Mouse (Mus musculus): ENCODE data around the gene Tmem91. TPM values are rescaled to one million over a fixed set of nuclear protein-coding genes. Genes with fewer than 3 reads are reported as not detected.

The Tmem91 gene
- polyA plus RNA-seq, 1 experiment, result 2.9 TPM

DNA sequence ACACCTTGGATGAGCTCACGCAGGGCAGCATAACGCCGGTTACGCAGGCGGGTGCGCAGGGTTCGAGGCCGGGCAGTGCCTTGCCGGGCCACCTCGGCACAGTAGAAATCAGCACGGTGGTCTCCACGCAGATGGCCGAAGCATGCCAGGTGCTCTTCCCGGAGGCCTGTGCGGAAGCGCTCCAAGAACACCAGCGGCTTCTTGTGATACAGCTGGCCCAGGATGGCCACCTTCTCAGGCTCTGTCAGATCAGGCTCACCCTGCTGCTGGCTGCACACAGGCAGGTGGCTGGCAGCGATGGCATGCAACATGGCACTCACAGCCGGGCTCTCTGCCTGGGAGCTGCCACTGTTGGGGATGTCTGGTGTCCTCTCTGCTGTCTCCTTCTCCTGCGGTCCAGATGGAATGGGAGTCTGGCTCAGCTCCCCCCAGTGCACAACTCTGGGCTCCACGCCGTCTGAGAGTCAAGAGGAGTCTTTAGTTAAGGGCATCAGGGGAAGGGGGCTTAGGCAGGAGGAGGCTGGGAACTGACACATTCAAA is 40.8 kb upstream of the Tmem91 start:
- DNase-seq, result no peak
- no peaks in the 10 kb centered on the region for H3K27me3 ChIP-seq (ENCODE audit: control insufficient read depth, insufficient read depth, low read length)
- H3K4me3 ChIP-seq (ENCODE audit: control insufficient read depth, insufficient read depth, low read length), result no peak overlapping the region
- TF ChIP-seq CTCF (IDR thresholded peaks at IDR 0.05; ENCODE audit: borderline replicate concordance, control insufficient read depth, extremely low read depth, insufficient read depth, low read length, poor library complexity) (no peak), POLR2A (IDR thresholded peaks at IDR 0.05; ENCODE audit: control insufficient read depth, extremely low read depth, insufficient read depth, low read length, poor library complexity) (no peak)
- peaks cover 14% of the 10 kb centered on the region for H3K4me1 ChIP-seq (replicated peaks; ENCODE audit: control insufficient read depth, insufficient read depth, low read length)
- peaks cover 34% of the 10 kb centered on the region for H3K36me3 ChIP-seq (ENCODE audit: control insufficient read depth, insufficient read depth, low read length)
- no peak overlapping the region for H3K27ac ChIP-seq (ENCODE audit: control insufficient read depth, insufficient read depth, low read length)
- 98% methylated on average over 22 of the region's 22 CpGs for WGBS

DNA sequence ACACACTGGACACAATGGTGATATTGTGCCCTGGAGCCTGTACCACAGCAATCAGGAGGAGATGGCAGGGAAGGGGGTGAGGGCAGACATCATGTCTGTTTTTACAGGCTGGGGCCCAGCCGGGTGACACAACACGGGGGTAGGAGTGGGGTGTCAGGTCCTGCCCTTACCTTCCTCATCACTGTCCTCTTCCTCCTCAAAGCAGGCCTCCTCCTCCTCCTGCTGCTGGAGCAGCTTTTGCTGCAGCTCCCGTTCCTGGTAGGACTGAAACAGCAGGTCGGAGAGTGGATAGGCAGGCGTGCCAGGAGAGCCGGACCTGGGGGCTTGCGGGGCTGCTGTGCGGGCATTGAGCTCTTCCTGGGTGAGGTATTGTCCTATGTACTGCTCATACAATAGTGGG is 39.6 kb upstream of the Tmem91 start:
- WGBS, result 99% methylated on average over 8 of the region's 8 CpGs
- no peak for DNase-seq
- H3K4me1 ChIP-seq (replicated peaks; ENCODE audit: control insufficient read depth, insufficient read depth, low read length), result peaks cover 18% of the 10 kb centered on the region

DNA sequence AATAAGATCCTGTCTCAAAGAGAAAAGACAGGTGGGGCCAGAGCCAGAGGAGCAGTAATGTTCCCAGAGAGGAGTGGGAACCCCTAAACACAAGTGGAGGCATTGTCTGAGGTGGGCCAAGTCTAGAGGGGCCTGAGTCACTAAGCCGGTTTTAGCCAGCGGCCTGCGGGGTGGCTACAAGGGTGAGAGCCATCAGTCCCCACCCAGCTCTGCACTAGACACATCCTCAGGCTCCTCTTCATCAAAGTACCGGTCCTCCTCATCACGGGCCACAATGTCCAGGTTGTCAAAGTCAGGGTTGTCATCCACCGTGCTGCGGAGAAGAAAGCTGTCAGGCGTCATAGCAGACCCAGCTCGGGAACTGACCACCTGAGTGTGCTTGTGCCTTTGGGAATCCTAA is 37.8 kb upstream of the Tmem91 start:
- H3K27ac ChIP-seq (ENCODE audit: control insufficient read depth, insufficient read depth, low read length), result no peak overlapping the region
- 96% methylated on average over 9 of the region's 9 CpGs for WGBS
- no peak for DNase-seq
- H3K4me1 ChIP-seq (replicated peaks; ENCODE audit: control insufficient read depth, insufficient read depth, low read length), result peaks cover 17% of the 10 kb centered on the region
- no peaks in the 10 kb centered on the region for H3K27me3 ChIP-seq (ENCODE audit: control insufficient read depth, insufficient read depth, low read length)
- no peak for TF ChIP-seq CTCF (IDR thresholded peaks at IDR 0.05; ENCODE audit: borderline replicate concordance, control insufficient read depth, extremely low read depth, insufficient read depth, low read length, poor library complexity)
- no peak for TF ChIP-seq POLR2A (IDR thresholded peaks at IDR 0.05; ENCODE audit: control insufficient read depth, extremely low read depth, insufficient read depth, low read length, poor library complexity)
- no peak overlapping the region for H3K4me3 ChIP-seq (ENCODE audit: control insufficient read depth, insufficient read depth, low read length)
- peaks cover 32% of the 10 kb centered on the region for H3K36me3 ChIP-seq (ENCODE audit: control insufficient read depth, insufficient read depth, low read length)

More for the DNA sequence above, 39.6 kb upstream of the Tmem91 start:
- no peak for TF ChIP-seq CTCF (IDR thresholded peaks at IDR 0.05; ENCODE audit: borderline replicate concordance, control insufficient read depth, extremely low read depth, insufficient read depth, low read length, poor library complexity)
- TF ChIP-seq POLR2A (IDR thresholded peaks at IDR 0.05; ENCODE audit: control insufficient read depth, extremely low read depth, insufficient read depth, low read length, poor library complexity), result no peak
- H3K27ac ChIP-seq (ENCODE audit: control insufficient read depth, insufficient read depth, low read length), result no peak overlapping the region
- H3K36me3 ChIP-seq (ENCODE audit: control insufficient read depth, insufficient read depth, low read length), result peaks cover 32% of the 10 kb centered on the region
- no peaks in the 10 kb centered on the region for H3K27me3 ChIP-seq (ENCODE audit: control insufficient read depth, insufficient read depth, low read length)
- H3K4me3 ChIP-seq (ENCODE audit: control insufficient read depth, insufficient read depth, low read length), result no peak overlapping the region

DNA sequence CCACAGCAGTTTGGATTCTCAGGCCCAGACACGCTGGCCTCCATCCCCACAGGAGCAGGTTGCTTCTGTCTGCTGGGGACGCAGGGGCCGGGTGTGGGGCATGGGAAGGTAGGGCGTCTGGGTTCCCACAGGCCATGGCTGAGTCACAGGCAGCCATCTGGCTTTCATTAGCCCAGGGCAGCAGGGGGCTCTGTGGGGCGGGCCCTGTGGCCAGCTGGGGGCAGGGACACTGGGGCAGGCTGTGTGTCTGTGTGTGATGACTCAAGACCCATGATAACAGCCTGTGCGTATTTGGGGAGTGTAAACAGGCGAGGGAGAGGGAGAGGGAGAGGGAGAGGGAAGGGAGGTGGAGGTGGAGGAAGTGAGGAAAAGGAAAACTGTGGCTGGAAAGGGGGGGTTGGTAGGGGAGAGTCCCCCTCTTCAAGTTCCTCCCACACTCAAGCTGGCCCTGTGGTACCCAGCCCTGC is 36.8 kb upstream of the Tmem91 start:
- no peak for DNase-seq
- H3K4me1 ChIP-seq (replicated peaks; ENCODE audit: control insufficient read depth, insufficient read depth, low read length), result peaks cover 19% of the 10 kb centered on the region
- H3K36me3 ChIP-seq (ENCODE audit: control insufficient read depth, insufficient read depth, low read length), result peaks cover 32% of the 10 kb centered on the region
- 51% methylated on average over 7 of the region's 7 CpGs for WGBS
- no peak overlapping the region for H3K27ac ChIP-seq (ENCODE audit: control insufficient read depth, insufficient read depth, low read length)
- H3K4me3 ChIP-seq (ENCODE audit: control insufficient read depth, insufficient read depth, low read length), result no peak overlapping the region
- H3K27me3 ChIP-seq (ENCODE audit: control insufficient read depth, insufficient read depth, low read length), result no peaks in the 10 kb centered on the region
- TF ChIP-seq CTCF (IDR thresholded peaks at IDR 0.05; ENCODE audit: borderline replicate concordance, control insufficient read depth, extremely low read depth, insufficient read depth, low read length, poor library complexity) (no peak), POLR2A (IDR thresholded peaks at IDR 0.05; ENCODE audit: control insufficient read depth, extremely low read depth, insufficient read depth, low read length, poor library complexity) (no peak)

DNA sequence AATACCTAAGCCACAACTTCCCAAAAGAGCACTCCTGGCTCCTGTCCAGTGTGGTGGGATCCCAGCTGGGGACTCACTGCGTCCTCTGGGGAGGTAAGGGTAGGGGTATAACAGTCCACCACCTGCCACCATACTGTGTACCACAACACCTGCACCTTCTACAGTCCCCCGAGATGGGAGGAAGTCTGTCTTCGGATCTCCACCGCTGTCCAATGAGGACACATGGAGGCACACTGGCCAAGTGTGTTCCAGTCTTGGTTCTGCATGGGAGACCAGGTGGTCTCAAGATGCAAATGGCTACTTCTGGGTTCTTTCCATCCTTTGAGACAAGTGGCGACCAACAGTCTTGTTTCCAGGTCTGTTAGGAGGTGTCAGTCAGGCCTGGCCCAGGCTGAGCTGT is 36.2 kb upstream of the Tmem91 start:
- 25% methylated on average over 5 of the region's 5 CpGs for WGBS
- H3K4me3 ChIP-seq (ENCODE audit: control insufficient read depth, insufficient read depth, low read length), result no peak overlapping the region
- DNase-seq, result no peak
- TF ChIP-seq POLR2A (IDR thresholded peaks at IDR 0.05; ENCODE audit: control insufficient read depth, extremely low read depth, insufficient read depth, low read length, poor library complexity) (no peak), CTCF (IDR thresholded peaks at IDR 0.05; ENCODE audit: borderline replicate concordance, control insufficient read depth, extremely low read depth, insufficient read depth, low read length, poor library complexity) (no peak)
- H3K27ac ChIP-seq (ENCODE audit: control insufficient read depth, insufficient read depth, low read length), result no peak overlapping the region
- peaks cover 32% of the 10 kb centered on the region for H3K36me3 ChIP-seq (ENCODE audit: control insufficient read depth, insufficient read depth, low read length)
- H3K4me1 ChIP-seq (replicated peaks; ENCODE audit: control insufficient read depth, insufficient read depth, low read length), result peaks cover 19% of the 10 kb centered on the region
- no peaks in the 10 kb centered on the region for H3K27me3 ChIP-seq (ENCODE audit: control insufficient read depth, insufficient read depth, low read length)

DNA sequence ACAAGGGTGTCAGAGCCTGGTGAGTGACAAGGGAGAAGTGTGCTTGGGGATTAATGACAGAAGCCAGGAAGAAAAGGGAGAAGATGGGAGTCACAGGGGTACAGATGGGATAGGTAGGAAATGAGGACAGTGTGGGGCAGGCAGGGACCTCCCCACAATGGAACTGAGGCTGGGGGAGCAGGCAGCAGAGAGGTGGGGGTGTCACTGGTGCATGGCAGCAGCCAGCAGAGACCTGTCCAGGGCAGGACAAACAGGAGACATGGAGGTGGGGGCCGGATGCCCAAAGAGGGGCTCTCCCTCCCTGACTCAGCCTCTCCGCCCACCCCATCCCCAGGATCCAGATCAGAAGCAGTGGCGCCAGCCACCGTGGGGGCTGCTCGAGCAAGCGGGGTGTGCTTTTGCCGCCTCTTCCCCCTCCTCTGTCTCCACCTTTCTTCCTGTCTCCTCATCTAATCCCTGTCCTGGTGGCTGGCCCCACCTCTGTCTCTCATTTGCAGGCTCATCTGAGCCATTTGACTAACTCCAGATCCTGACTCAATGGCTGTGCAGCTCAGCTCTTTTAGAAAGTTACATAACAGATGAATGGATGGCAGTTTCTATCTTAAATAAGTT is 35.7 kb upstream of the Tmem91 start:
- DNase-seq, result no peak
- peaks cover 30% of the 10 kb centered on the region for H3K36me3 ChIP-seq (ENCODE audit: control insufficient read depth, insufficient read depth, low read length)
- TF ChIP-seq POLR2A (IDR thresholded peaks at IDR 0.05; ENCODE audit: control insufficient read depth, extremely low read depth, insufficient read depth, low read length, poor library complexity) (no peak), CTCF (IDR thresholded peaks at IDR 0.05; ENCODE audit: borderline replicate concordance, control insufficient read depth, extremely low read depth, insufficient read depth, low read length, poor library complexity) (no peak)
- H3K27me3 ChIP-seq (ENCODE audit: control insufficient read depth, insufficient read depth, low read length), result no peaks in the 10 kb centered on the region
- peaks cover 19% of the 10 kb centered on the region for H3K4me1 ChIP-seq (replicated peaks; ENCODE audit: control insufficient read depth, insufficient read depth, low read length)
- H3K27ac ChIP-seq (ENCODE audit: control insufficient read depth, insufficient read depth, low read length), result no peak overlapping the region; the same call in 1 of the 2 replicates
- WGBS, result 51% methylated on average over 7 of the region's 7 CpGs
- no peak overlapping the region for H3K4me3 ChIP-seq (ENCODE audit: control insufficient read depth, insufficient read depth, low read length)
